26 mouse cellular contexts compared by ENCODE assay signal in genomic region chr12:43827901-43828300, GRCm38 (mm10).
A peak's percentile ranks its signal among the peaks of the same experiment; 100 is the strongest.
DNase-seq lines count a peak whose midpoint lies in the region; ATAC-seq lines count a peak whose summit lies in the region.
"Had no signal": no experiment of that assay in that cellular context is flagged by ENCODE, and none has a peak within 500 bp of the region (broad histone marks: within the 10 kb centered on the region; RNA-seq: fewer than 3 reads in every experiment).

No protein-coding gene starts in this region.

- ATAC-seq in kidney, embryonic 14.5 days (ENCODE audit: low FRiP score, low TSS enrichment), result peak; percentile 46; the same call in 1 of the 2 replicates
- ATAC-seq: forebrain, embryonic 13.5 days; hindbrain, postnatal 0 days; Patski had no signal

- no peaks in the 10 kb centered on the region for H3K9me3 ChIP-seq in kidney, embryonic 14.5 days (ENCODE audit: control insufficient read depth, low read length)
- H3K9me3 ChIP-seq in embryonic facial prominence, embryonic 10.5 days, result no peaks in the 10 kb centered on the region
- no peaks in the 10 kb centered on the region for H3K9me3 ChIP-seq in hindbrain, embryonic 10.5 days
- H3K9me3 ChIP-seq: embryonic facial prominence, embryonic 12.5 days; forebrain, embryonic 13.5 days; heart, embryonic 10.5 days; limb, embryonic 15.5 days; liver, embryonic 15.5 days; lung, embryonic 15.5 days had no signal

- H3K27ac ChIP-seq in kidney, embryonic 14.5 days (ENCODE audit: low read depth, low read length), result peak overlapping the region; percentile 42; the same call in 1 of the 2 replicates
- 0 out of 2 replicates have a peak overlapping the region, but pooled peaks have one; percentile 19 for H3K27ac ChIP-seq in embryonic facial prominence, embryonic 10.5 days (replicated peaks)
- H3K27ac ChIP-seq in hindbrain, embryonic 10.5 days, result no peak overlapping the region
- H3K27ac ChIP-seq: embryonic facial prominence, embryonic 12.5 days; forebrain, embryonic 13.5 days; heart, embryonic 10.5 days; hindbrain, postnatal 0 days; limb, embryonic 15.5 days; liver, embryonic 15.5 days; lung, embryonic 15.5 days had no signal

- H3K9ac ChIP-seq in kidney, embryonic 14.5 days (ENCODE audit: low read depth, low read length), result no peak overlapping the region
- H3K9ac ChIP-seq: embryonic facial prominence, embryonic 12.5 days; forebrain, embryonic 13.5 days; limb, embryonic 15.5 days; liver, embryonic 15.5 days; lung, embryonic 15.5 days had no signal

- no peaks in the 10 kb centered on the region for H3K36me3 ChIP-seq in kidney, embryonic 14.5 days (ENCODE audit: control insufficient read depth, insufficient read depth, low read length)
- H3K36me3 ChIP-seq in embryonic facial prominence, embryonic 10.5 days (replicated peaks), result no peaks in the 10 kb centered on the region
- no peaks in the 10 kb centered on the region for H3K36me3 ChIP-seq in hindbrain, embryonic 10.5 days
- H3K36me3 ChIP-seq: embryonic facial prominence, embryonic 12.5 days; heart, embryonic 10.5 days; limb, embryonic 15.5 days; liver, embryonic 15.5 days; lung, embryonic 15.5 days had no signal

- 73% methylated on average over 6 of the region's 6 CpGs for WGBS in kidney, embryonic 14.5 days
- WGBS in embryonic facial prominence, embryonic 10.5 days, result 78% methylated on average over 6 of the region's 6 CpGs
- WGBS in hindbrain, embryonic 10.5 days, result 82% methylated on average over 6 of the region's 6 CpGs

- no peaks in the 10 kb centered on the region for H3K27me3 ChIP-seq in kidney, embryonic 14.5 days (ENCODE audit: control insufficient read depth, insufficient read depth, low read length)
- no peaks in the 10 kb centered on the region for H3K27me3 ChIP-seq in embryonic facial prominence, embryonic 10.5 days (replicated peaks; ENCODE audit: low read depth, poor library complexity, severe bottlenecking)
- no peaks in the 10 kb centered on the region for H3K27me3 ChIP-seq in hindbrain, embryonic 10.5 days (ENCODE audit: insufficient read depth, poor library complexity, severe bottlenecking)
- H3K27me3 ChIP-seq: embryonic facial prominence, embryonic 12.5 days; forebrain, embryonic 13.5 days; limb, embryonic 15.5 days; liver, embryonic 15.5 days; lung, embryonic 15.5 days; Patski had no signal

- H3K4me2 ChIP-seq in kidney, embryonic 14.5 days (replicated peaks; ENCODE audit: low read depth, low read length), result no peak overlapping the region
- H3K4me2 ChIP-seq: embryonic facial prominence, embryonic 12.5 days; forebrain, embryonic 13.5 days; limb, embryonic 15.5 days; liver, embryonic 15.5 days; lung, embryonic 15.5 days had no signal

- DNase-seq in kidney, adult 18-20 months, result no peak
- peak; percentile 4 for DNase-seq in thymus, postnatal 4 days
- no peak for DNase-seq in thymus, postnatal 25 days
- DNase-seq in embryonic facial prominence, embryonic 10.5 days (ENCODE audit: low spot score), result no peak
- no peak for DNase-seq in ovary, postnatal 36 days (ENCODE audit: low spot score)
- DNase-seq in hindbrain, embryonic 10.5 days (ENCODE audit: low spot score), result no peak
- DNase-seq: cerebellum, adult 11-12 months; cerebellum, postnatal 10 days; gastrocnemius, postnatal 10 days; kidney, adult 2 months; kidney, postnatal 25 days; left cerebral cortex, postnatal 4 days; lung, postnatal 4 days; midbrain, embryonic 14.5 days; retina, postnatal 1 day; right cerebral cortex, postnatal 4 days; thymus, postnatal 36 days had no signal

- H3K4me3 ChIP-seq in kidney, embryonic 14.5 days (ENCODE audit: low read length), result no peak overlapping the region
- H3K4me3 ChIP-seq in embryonic facial prominence, embryonic 10.5 days, result no peak overlapping the region
- no peak overlapping the region for H3K4me3 ChIP-seq in hindbrain, embryonic 10.5 days
- H3K4me3 ChIP-seq: embryonic facial prominence, embryonic 12.5 days; forebrain, embryonic 13.5 days; heart, embryonic 10.5 days; limb, embryonic 15.5 days; liver, embryonic 15.5 days; lung, embryonic 15.5 days had no signal

- peaks cover 8% of the 10 kb centered on the region for H3K4me1 ChIP-seq in kidney, embryonic 14.5 days (ENCODE audit: control insufficient read depth, insufficient read depth, low read length)
- H3K4me1 ChIP-seq in embryonic facial prominence, embryonic 10.5 days, result no peaks in the 10 kb centered on the region
- H3K4me1 ChIP-seq in hindbrain, embryonic 10.5 days (replicated peaks), result no peaks in the 10 kb centered on the region
- H3K4me1 ChIP-seq: forebrain, embryonic 13.5 days; heart, embryonic 10.5 days; limb, embryonic 15.5 days; liver, embryonic 15.5 days; lung, embryonic 15.5 days had no signal
